Mouse (Mus musculus) heart, embryonic 14.5 days (tissue): ENCODE measurements around the gene Dvl2. TPM values are rescaled to one million over a fixed set of nuclear protein-coding genes. Genes with fewer than 3 reads are reported as not detected.

ENCODE experiments used
- ATAC-seq: fragments of 200-750 bp; cut with Nextera tagmentation; 2 replicates; pipeline ENCODE4 v1.8.0; 2017; ENCODE audit warnings: low read depth, moderate TSS enrichment; ENCODE audit not compliant: insufficient number of reproducible peaks, insufficient read depth, low FRiP score
- H3K27ac ChIP-seq, 2 experiments: fragments of 200-500 bp in 1 of 2; fragments of 300-500 bp in 1 of 2; sonication (generic) in 1 of 2; replicated peaks in 1 of 2; 2 replicates each; pipeline ENCODE4 v1.5.1; 2012 to 2014; ENCODE audit warnings: low read depth in 2 of 2, low read length in 2 of 2, control low read depth in 1 of 2, mild to moderate bottlenecking in 1 of 2, mixed read lengths in 1 of 2; ENCODE audit not compliant: control insufficient read depth in 1 of 2, insufficient read depth in 1 of 2
- H3K27me3 ChIP-seq: fragments of 300-500 bp; sonication (generic); 2 replicates; pipeline ENCODE4 v1.6.1; 2014; ENCODE audit warnings: mild to moderate bottlenecking, low read length, control low read depth; ENCODE audit not compliant: control insufficient read depth, insufficient read depth
- H3K36me3 ChIP-seq: fragments of 300-500 bp; sonication (generic); 2 replicates; pipeline ENCODE4 v1.6.1; 2014; ENCODE audit warnings: mild to moderate bottlenecking, control low read depth, low read length, mixed read lengths; ENCODE audit not compliant: control insufficient read depth, insufficient read depth
- H3K4me1 ChIP-seq, 2 experiments: fragments of 200-500 bp in 1 of 2; fragments of 300-500 bp in 1 of 2; sonication (generic) in 1 of 2; 2 replicates each; pipeline ENCODE4 v1.6.1; 2012 to 2014; ENCODE audit warnings: low read length in 2 of 2, control low read depth in 1 of 2, mixed read lengths in 1 of 2; ENCODE audit not compliant: control insufficient read depth in 2 of 2, insufficient read depth in 2 of 2
- H3K4me2 ChIP-seq: fragments of 300-500 bp; sonication (generic); 2 replicates; pipeline ENCODE4 v1.6.1; 2014; ENCODE audit warnings: mild to moderate bottlenecking, low read length
- H3K4me3 ChIP-seq, 2 experiments: fragments of 200-500 bp in 1 of 2; fragments of 300-500 bp in 1 of 2; sonication (generic) in 1 of 2; 2 replicates each; pipeline ENCODE4 v1.5.1; 2012 to 2014; ENCODE audit warnings: low read length in 2 of 2, mild to moderate bottlenecking in 2 of 2, control low read depth in 1 of 2, low read depth in 1 of 2, moderate library complexity in 1 of 2; ENCODE audit not compliant: control insufficient read depth in 1 of 2, insufficient read depth in 1 of 2
- H3K9ac ChIP-seq: fragments of 300-500 bp; sonication (generic); 2 replicates; pipeline ENCODE4 v1.6.1; 2014; ENCODE audit warnings: mild to moderate bottlenecking, low read length
- H3K9me3 ChIP-seq: fragments of 300-500 bp; sonication (generic); 2 replicates; pipeline ENCODE4 v1.6.1; 2016; ENCODE audit warnings: low read length, control low read depth; ENCODE audit not compliant: control insufficient read depth
- WGBS: fragments of 180-500 bp; shearing (Covaris S2); extraction: QIAGEN DNeasy Blood & Tissue Kit; methylation state at CpG from one replicate; pipeline ENCODE4 v1.1.7; 2014; 5-methylcytosine and 5-hydroxymethylcytosine counted together
- polyA plus RNA-seq: library from polyadenylated mRNA; unstranded; fragments of >200 nt; fragmentation: Nextera tagmentation; extraction: Ambion mirVana; gene quantifications from 2 replicates; pipeline ENCODE4 v1.2.1, GENCODE M21; 2014

Dvl2 gene
- polyA plus RNA-seq, 1 experiment from 2014 or later: 16.6 TPM

DNA sequence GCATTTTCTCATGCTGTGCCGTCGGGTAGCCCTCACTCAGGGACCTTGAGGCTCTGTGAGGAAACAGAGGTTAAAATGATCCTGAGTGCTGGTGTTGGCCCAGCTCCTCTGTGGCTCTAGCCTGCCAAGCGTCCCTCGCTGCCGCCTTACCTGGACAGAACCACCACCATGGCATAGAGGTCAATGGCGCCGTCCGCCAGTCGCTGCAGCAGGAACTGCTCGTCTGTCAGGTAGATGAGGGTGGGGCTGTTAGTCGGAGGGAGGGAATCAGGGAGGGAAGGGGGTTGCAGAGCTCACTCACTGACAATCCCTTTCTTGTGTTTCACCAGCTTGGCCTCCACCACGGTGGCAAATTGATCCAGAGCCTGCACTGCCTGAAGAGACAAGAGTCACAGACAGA is 10.2 kb downstream of the Dvl2 start:
- ATAC-seq: no peak
- peaks cover 86% of the 10 kb centered on the region for H3K36me3 ChIP-seq
- no peak overlapping the region for H3K27ac ChIP-seq
- no peak overlapping the region for H3K9ac ChIP-seq
- WGBS: 82% methylated on average over 12 of the region's 12 CpGs
- H3K4me2 ChIP-seq: no peak overlapping the region
- H3K4me3 ChIP-seq: no peak overlapping the region
- no peaks in the 10 kb centered on the region for H3K27me3 ChIP-seq
- no peaks in the 10 kb centered on the region for H3K9me3 ChIP-seq
- peaks cover 2 to 9% of the 10 kb centered on the region in 2 experiments; a peak in 3 of 4 replicates for H3K4me1 ChIP-seq

DNA sequence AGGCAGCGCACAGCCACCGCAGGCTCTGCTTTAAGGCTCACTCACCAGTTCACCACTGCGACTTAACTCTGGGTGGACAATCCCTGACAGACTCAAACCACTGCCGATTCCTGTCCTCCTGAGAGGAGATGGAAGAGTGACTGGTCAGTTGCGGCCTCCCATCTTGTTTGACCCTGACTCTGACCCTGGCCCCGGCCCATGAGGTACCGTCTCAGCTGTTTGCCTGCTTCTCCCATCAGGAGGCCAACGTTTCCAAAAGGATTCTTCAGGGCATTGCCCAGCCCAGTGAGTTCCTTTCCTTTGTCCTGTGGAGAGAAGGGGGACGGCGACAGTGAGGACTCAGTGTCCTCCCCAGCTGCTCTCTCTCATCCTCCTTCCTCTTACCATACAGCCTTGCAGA is 10.6 kb downstream of the Dvl2 start:
- no peaks in the 10 kb centered on the region for H3K27me3 ChIP-seq
- H3K9ac ChIP-seq: no peak overlapping the region
- WGBS: 87% methylated on average over 10 of the region's 10 CpGs
- H3K4me2 ChIP-seq: no peak overlapping the region
- H3K27ac ChIP-seq: no peak overlapping the region
- no peak overlapping the region for H3K4me3 ChIP-seq
- H3K9me3 ChIP-seq: no peaks in the 10 kb centered on the region
- no peak for ATAC-seq
- peaks cover 2 to 10% of the 10 kb centered on the region in 2 experiments; a peak in 3 of 4 replicates for H3K4me1 ChIP-seq
- peaks cover 82% of the 10 kb centered on the region for H3K36me3 ChIP-seq

DNA sequence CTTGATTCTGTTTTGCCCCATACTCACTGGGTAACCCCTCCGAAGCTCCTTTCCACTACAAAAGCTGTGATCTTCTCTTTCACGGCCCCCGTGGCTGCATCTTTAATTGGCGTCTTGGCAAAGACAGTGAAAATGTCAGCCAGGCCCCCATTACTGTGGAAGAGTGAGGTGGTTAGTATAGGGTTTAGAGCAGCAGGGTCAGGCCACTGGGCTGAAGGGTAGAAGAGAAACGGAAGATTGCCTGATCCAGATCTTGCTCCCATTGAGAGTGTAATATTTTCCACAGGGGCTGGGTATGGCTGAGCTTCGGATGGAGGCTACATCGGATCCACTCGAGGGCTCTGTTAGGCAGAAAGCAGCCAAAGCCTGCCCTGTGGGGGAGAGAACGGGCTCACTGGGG is 12.5 kb downstream of the Dvl2 start:
- H3K27me3 ChIP-seq: no peaks in the 10 kb centered on the region
- no peak overlapping the region for H3K9ac ChIP-seq
- H3K9me3 ChIP-seq: no peaks in the 10 kb centered on the region
- peaks cover 62% of the 10 kb centered on the region for H3K36me3 ChIP-seq
- no peak overlapping the region for H3K4me2 ChIP-seq
- H3K27ac ChIP-seq: no peak overlapping the region
- no peak overlapping the region for H3K4me3 ChIP-seq
- peaks cover 9 to 17% of the 10 kb centered on the region in 2 experiments for H3K4me1 ChIP-seq
- WGBS: 85% methylated on average over 9 of the region's 9 CpGs
- ATAC-seq: no peak

DNA sequence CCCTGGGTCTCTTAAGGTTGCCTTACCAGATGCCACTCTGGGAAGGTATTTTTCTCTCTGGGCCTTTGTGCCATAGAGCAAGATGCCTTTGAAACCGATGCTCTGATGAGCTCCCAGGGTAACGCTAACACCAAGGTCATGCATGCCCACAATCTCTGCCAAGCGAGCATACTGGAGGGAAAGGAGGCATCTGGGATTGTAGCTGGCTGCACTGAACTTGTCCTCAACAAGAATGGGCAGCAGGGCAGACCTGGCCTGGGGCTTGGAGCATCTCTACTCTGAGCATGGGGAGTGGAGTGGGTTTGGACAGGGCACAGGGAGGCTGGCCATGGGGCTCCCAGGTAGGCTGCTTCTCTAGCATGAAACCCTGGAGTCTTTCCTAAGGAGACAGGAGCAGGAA is 13.0 kb downstream of the Dvl2 start:
- no peak for ATAC-seq
- H3K4me2 ChIP-seq: no peak overlapping the region
- peaks cover 12 to 20% of the 10 kb centered on the region in 2 experiments for H3K4me1 ChIP-seq
- no peak overlapping the region for H3K27ac ChIP-seq
- peaks cover 57% of the 10 kb centered on the region for H3K36me3 ChIP-seq
- H3K27me3 ChIP-seq: no peaks in the 10 kb centered on the region
- H3K4me3 ChIP-seq: no peak overlapping the region
- no peak overlapping the region for H3K9ac ChIP-seq
- H3K9me3 ChIP-seq: no peaks in the 10 kb centered on the region
- WGBS: 85% methylated on average over 3 of the region's 3 CpGs

DNA sequence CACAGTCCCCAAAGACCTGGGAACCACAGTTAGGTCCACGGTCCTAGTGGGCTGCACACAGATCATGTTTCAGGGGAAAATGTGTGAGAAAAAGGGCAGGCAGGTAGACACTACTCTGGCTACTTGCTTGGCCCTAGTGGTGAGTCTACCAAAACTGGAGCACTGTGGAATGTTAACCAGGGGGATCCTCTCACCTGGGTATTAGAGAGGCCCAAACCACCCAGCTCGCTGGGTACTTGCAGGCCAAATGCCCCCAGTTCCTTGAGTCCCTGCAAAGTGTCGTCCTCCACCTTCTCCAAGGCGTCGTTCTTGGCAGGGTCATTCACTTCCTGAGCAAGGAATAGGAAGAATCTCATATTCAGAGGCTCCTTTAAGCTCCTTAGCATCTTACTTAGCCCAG is 13.7 kb downstream of the Dvl2 start:
- H3K9me3 ChIP-seq: no peaks in the 10 kb centered on the region
- peak overlapping the region; percentile 81 for H3K4me2 ChIP-seq
- H3K27ac ChIP-seq: peak overlapping the region in 1 of 2 experiments; percentile 85; a peak in 1 of 4 replicates
- no peaks in the 10 kb centered on the region for H3K27me3 ChIP-seq
- ATAC-seq: no peak
- peak overlapping the region in 1 of 2 experiments; percentile 70; a peak in 1 of 4 replicates for H3K4me3 ChIP-seq
- peak overlapping the region; percentile 89 for H3K9ac ChIP-seq
- H3K4me1 ChIP-seq: peaks cover 12 to 26% of the 10 kb centered on the region in 2 experiments
- 62% methylated on average over 5 of the region's 5 CpGs for WGBS
- peaks cover 51% of the 10 kb centered on the region for H3K36me3 ChIP-seq

DNA sequence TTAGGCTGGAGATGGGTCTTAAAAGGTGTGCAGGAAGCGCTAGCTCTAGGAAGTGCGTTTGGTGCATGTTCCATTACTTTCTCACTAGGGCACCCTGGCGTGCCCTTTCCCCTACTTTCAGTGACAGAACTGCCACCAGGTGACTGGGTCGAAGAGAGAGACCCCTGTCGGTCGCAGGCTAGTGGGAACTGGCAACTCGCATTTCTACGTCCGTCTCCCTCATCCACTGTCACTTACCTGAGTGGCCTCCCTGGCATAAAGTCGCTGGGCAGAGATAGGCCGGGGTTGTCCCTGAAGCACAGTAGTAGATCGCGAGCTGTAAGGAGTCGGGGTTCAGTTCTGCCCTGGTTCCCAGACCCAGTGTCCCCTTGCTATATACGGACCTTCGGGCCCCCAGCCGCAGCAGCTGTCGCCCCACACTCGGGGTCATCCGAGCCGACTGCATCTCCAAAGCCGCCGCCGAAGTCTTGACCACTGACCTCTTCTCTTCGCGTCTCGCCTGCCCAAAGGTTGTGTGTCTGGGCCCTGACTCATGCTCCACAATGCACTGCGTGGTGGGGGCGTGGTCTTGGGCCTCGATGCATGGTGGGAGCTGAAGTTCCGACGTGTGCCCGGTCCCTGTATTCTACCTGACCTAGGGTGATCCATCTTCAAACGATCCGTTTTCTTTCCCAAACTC is 14.6 kb downstream of the Dvl2 start, which contains the start of gene Acadvl:
Acadvl (minus strand) TSS at position 532 of the 679 bp plus-strand sequence.
- Histone ChIP-seq H3K9ac (peak within 1 kb of the TSS; percentile 89), H3K4me2 (peak within 1 kb of the TSS; percentile 81), H3K27ac (peak within 1 kb of the TSS; percentile 83 to 85), H3K27me3 (no peaks in the 10 kb centered on the region), H3K4me1 (peaks cover 13 to 36% of the 10 kb centered on the region in 2 experiments), H3K4me3 (peak within 1 kb of the TSS; percentile 70 to 71), H3K9me3 (no peaks in the 10 kb centered on the region), H3K36me3 (peaks cover 41% of the 10 kb centered on the region)
- ATAC-seq: peak; percentile 68
- under 1% methylated on average over 35 of the region's 35 CpGs for WGBS

DNA sequence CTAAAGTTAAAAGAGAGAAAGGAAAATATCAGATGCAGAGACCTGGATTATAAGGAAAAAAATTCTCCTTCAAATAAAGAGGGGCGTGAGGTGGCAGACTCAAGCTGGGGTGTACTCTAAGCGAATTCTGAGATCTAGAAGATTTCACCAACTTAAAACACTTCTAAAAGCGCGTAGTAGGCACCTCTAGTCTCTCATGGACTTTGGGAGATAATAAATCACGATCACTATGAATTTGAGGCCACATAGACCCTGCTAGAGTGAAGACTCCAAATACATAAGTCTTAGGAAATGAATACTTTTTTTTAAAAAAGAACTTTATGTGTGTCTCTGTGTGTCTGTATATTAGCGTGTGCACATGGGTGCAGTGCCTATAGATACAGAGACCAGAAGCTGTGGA is 15.3 kb downstream of the Dvl2 start:
- ATAC-seq: no peak
- 56% methylated on average over 6 of the region's 6 CpGs for WGBS
- no peak overlapping the region for H3K27ac ChIP-seq
- no peaks in the 10 kb centered on the region for H3K9me3 ChIP-seq
- peak overlapping the region; percentile 89 for H3K9ac ChIP-seq
- H3K4me1 ChIP-seq: peaks cover 15 to 42% of the 10 kb centered on the region in 2 experiments
- peak overlapping the region in 1 of 2 experiments; percentile 70; a peak in 2 of 4 replicates for H3K4me3 ChIP-seq
- peaks cover 34% of the 10 kb centered on the region for H3K36me3 ChIP-seq
- peak overlapping the region; percentile 81 for H3K4me2 ChIP-seq
- no peaks in the 10 kb centered on the region for H3K27me3 ChIP-seq
